Mouse (Mus musculus): ENCODE results near the gene Scube2. TPM values are rescaled to one million over a fixed set of nuclear protein-coding genes. Genes with fewer than 3 reads are reported as not detected.

The Scube2 gene
- polyA plus RNA-seq, 1 experiment = 0.22 TPM

- H3K27ac ChIP-seq (ENCODE audit: insufficient read depth, low read length) = no peak overlapping the region
- no peak for TF ChIP-seq POLR2A (IDR thresholded peaks at IDR 0.05; ENCODE audit: insufficient read depth, low read length)
- TF ChIP-seq CTCF (IDR thresholded peaks at IDR 0.05; ENCODE audit: low read depth, low read length) = peak; percentile 3
- no peaks in the 10 kb centered on the region for H3K9me3 ChIP-seq (replicated peaks; ENCODE audit: control insufficient read depth, insufficient read depth, low read length, poor library complexity, severe bottlenecking)
- no peaks in the 10 kb centered on the region for H3K27me3 ChIP-seq (ENCODE audit: control insufficient read depth, insufficient read depth, low read length, poor library complexity, severe bottlenecking)
- H3K9ac ChIP-seq (ENCODE audit: low read depth, poor library complexity, severe bottlenecking) = no peak overlapping the region
- no peak overlapping the region for H3K4me3 ChIP-seq (ENCODE audit: low read depth, low read length)
- H3K4me1 ChIP-seq (ENCODE audit: control insufficient read depth, insufficient read depth, low read length) = peaks cover 7% of the 10 kb centered on the region
- no peaks in the 10 kb centered on the region for H3K36me3 ChIP-seq (ENCODE audit: control insufficient read depth, insufficient read depth, low read length, poor library complexity, severe bottlenecking)
Observed at GRCm38 (mm10) chr7:109876085-109876484, 10.6 kb upstream of the Scube2 start.

GRCm38 (mm10) chr7:109875598-109875997 is 10.1 kb upstream of the Scube2 start:
- Histone ChIP-seq H3K4me1 (ENCODE audit: control insufficient read depth, insufficient read depth, low read length) (peaks cover 6% of the 10 kb centered on the region), H3K9ac (ENCODE audit: low read depth, poor library complexity, severe bottlenecking) (no peak overlapping the region), H3K27ac (ENCODE audit: insufficient read depth, low read length) (peak overlapping the region; percentile 66; the same call in 1 of the 2 replicates), H3K9me3 (replicated peaks; ENCODE audit: control insufficient read depth, insufficient read depth, low read length, poor library complexity, severe bottlenecking) (no peaks in the 10 kb centered on the region), H3K27me3 (ENCODE audit: control insufficient read depth, insufficient read depth, low read length, poor library complexity, severe bottlenecking) (no peaks in the 10 kb centered on the region), H3K36me3 (ENCODE audit: control insufficient read depth, insufficient read depth, low read length, poor library complexity, severe bottlenecking) (no peaks in the 10 kb centered on the region), H3K4me3 (ENCODE audit: low read depth, low read length) (no peak overlapping the region)
- no peak for TF ChIP-seq EP300 (IDR thresholded peaks at IDR 0.05; ENCODE audit: insufficient read depth, low read depth, low read length)
- no peak for TF ChIP-seq CTCF (IDR thresholded peaks at IDR 0.05; ENCODE audit: low read depth, low read length)
- TF ChIP-seq POLR2A (IDR thresholded peaks at IDR 0.05; ENCODE audit: insufficient read depth, low read length) = no peak

- Histone ChIP-seq H3K27ac (ENCODE audit: insufficient read depth, low read length) (peak overlapping the region; percentile 66; the same call in 1 of the 2 replicates), H3K9me3 (replicated peaks; ENCODE audit: control insufficient read depth, insufficient read depth, low read length, poor library complexity, severe bottlenecking) (no peaks in the 10 kb centered on the region), H3K4me3 (ENCODE audit: low read depth, low read length) (no peak overlapping the region), H3K27me3 (ENCODE audit: control insufficient read depth, insufficient read depth, low read length, poor library complexity, severe bottlenecking) (no peaks in the 10 kb centered on the region), H3K9ac (ENCODE audit: low read depth, poor library complexity, severe bottlenecking) (no peak overlapping the region), H3K4me1 (ENCODE audit: control insufficient read depth, insufficient read depth, low read length) (peaks cover 3% of the 10 kb centered on the region), H3K36me3 (ENCODE audit: control insufficient read depth, insufficient read depth, low read length, poor library complexity, severe bottlenecking) (no peaks in the 10 kb centered on the region)
- TF ChIP-seq CTCF (IDR thresholded peaks at IDR 0.05; ENCODE audit: low read depth, low read length) = no peak
- no peak for TF ChIP-seq POLR2A (IDR thresholded peaks at IDR 0.05; ENCODE audit: insufficient read depth, low read length)
- TF ChIP-seq EP300 (IDR thresholded peaks at IDR 0.05; ENCODE audit: insufficient read depth, low read depth, low read length) = no peak
Observed at GRCm38 (mm10) chr7:109875033-109875432, 9.6 kb upstream of the Scube2 start.

- Histone ChIP-seq H3K36me3 (ENCODE audit: control insufficient read depth, insufficient read depth, low read length, poor library complexity, severe bottlenecking) (no peaks in the 10 kb centered on the region), H3K27ac (ENCODE audit: insufficient read depth, low read length) (peak overlapping the region; percentile 42; the same call in 1 of the 2 replicates), H3K27me3 (ENCODE audit: control insufficient read depth, insufficient read depth, low read length, poor library complexity, severe bottlenecking) (no peaks in the 10 kb centered on the region), H3K4me3 (ENCODE audit: low read depth, low read length) (no peak overlapping the region), H3K4me1 (ENCODE audit: control insufficient read depth, insufficient read depth, low read length) (no peaks in the 10 kb centered on the region), H3K9me3 (replicated peaks; ENCODE audit: control insufficient read depth, insufficient read depth, low read length, poor library complexity, severe bottlenecking) (no peaks in the 10 kb centered on the region), H3K9ac (ENCODE audit: low read depth, poor library complexity, severe bottlenecking) (no peak overlapping the region)
- TF ChIP-seq POLR2A (IDR thresholded peaks at IDR 0.05; ENCODE audit: insufficient read depth, low read length) (no peak), EP300 (IDR thresholded peaks at IDR 0.05; ENCODE audit: insufficient read depth, low read depth, low read length) (peak; percentile 78)
Observed at GRCm38 (mm10) chr7:109873170-109873569, 7.7 kb upstream of the Scube2 start.

- Histone ChIP-seq H3K4me1 (ENCODE audit: control insufficient read depth, insufficient read depth, low read length) (no peaks in the 10 kb centered on the region), H3K27ac (ENCODE audit: insufficient read depth, low read length) (no peak overlapping the region), H3K4me3 (ENCODE audit: low read depth, low read length) (no peak overlapping the region), H3K36me3 (ENCODE audit: control insufficient read depth, insufficient read depth, low read length, poor library complexity, severe bottlenecking) (no peaks in the 10 kb centered on the region), H3K9me3 (replicated peaks; ENCODE audit: control insufficient read depth, insufficient read depth, low read length, poor library complexity, severe bottlenecking) (no peaks in the 10 kb centered on the region), H3K9ac (ENCODE audit: low read depth, poor library complexity, severe bottlenecking) (no peak overlapping the region), H3K27me3 (ENCODE audit: control insufficient read depth, insufficient read depth, low read length, poor library complexity, severe bottlenecking) (no peaks in the 10 kb centered on the region)
- no peak for TF ChIP-seq CTCF (IDR thresholded peaks at IDR 0.05; ENCODE audit: low read depth, low read length)
- no peak for TF ChIP-seq EP300 (IDR thresholded peaks at IDR 0.05; ENCODE audit: insufficient read depth, low read depth, low read length)
- no peak for TF ChIP-seq POLR2A (IDR thresholded peaks at IDR 0.05; ENCODE audit: insufficient read depth, low read length)
Observed at GRCm38 (mm10) chr7:109871232-109871631, 5.8 kb upstream of the Scube2 start.

- no peak overlapping the region for H3K9ac ChIP-seq (ENCODE audit: low read depth, poor library complexity, severe bottlenecking)
- no peaks in the 10 kb centered on the region for H3K9me3 ChIP-seq (replicated peaks; ENCODE audit: control insufficient read depth, insufficient read depth, low read length, poor library complexity, severe bottlenecking)
- no peak overlapping the region for H3K27ac ChIP-seq (ENCODE audit: insufficient read depth, low read length)
- no peak overlapping the region for H3K4me3 ChIP-seq (ENCODE audit: low read depth, low read length)
- no peaks in the 10 kb centered on the region; the same call in 1 of the 2 replicates for H3K27me3 ChIP-seq (ENCODE audit: control insufficient read depth, insufficient read depth, low read length, poor library complexity, severe bottlenecking)
- H3K4me1 ChIP-seq (ENCODE audit: control insufficient read depth, insufficient read depth, low read length) = no peaks in the 10 kb centered on the region
- no peaks in the 10 kb centered on the region for H3K36me3 ChIP-seq (ENCODE audit: control insufficient read depth, insufficient read depth, low read length, poor library complexity, severe bottlenecking)
- no peak for TF ChIP-seq POLR2A (IDR thresholded peaks at IDR 0.05; ENCODE audit: insufficient read depth, low read length)
- TF ChIP-seq EP300 (IDR thresholded peaks at IDR 0.05; ENCODE audit: insufficient read depth, low read depth, low read length) = no peak
- TF ChIP-seq CTCF (IDR thresholded peaks at IDR 0.05; ENCODE audit: low read depth, low read length) = no peak
Observed at GRCm38 (mm10) chr7:109868498-109868897, 3.0 kb upstream of the Scube2 start.

Measured in ES-Bruce4 (cell line).